Mouse (Mus musculus): ENCODE data around the gene Olfr643.
"Not testable (repeated sequence)": the region's sequence is repeated elsewhere in the genome, so short reads cannot be mapped to it uniquely, and the experiment has no call there.

Gene Olfr643

GRCm38 (mm10) chr7:104018953-104019352, 118.3 kb downstream of the Olfr643 start:
- no peak for DNase-seq (ENCODE audit: low spot score in 2 of 2)

- DNase-seq (ENCODE audit: low spot score in 2 of 2): no peak
Measured at GRCm38 (mm10) chr7:104017203-104017602, 120.0 kb downstream of the Olfr643 start, which contains the start of gene Olfr639. TSS of gene Olfr639 (minus strand) at chr7:104017303.

GRCm38 (mm10) chr7:103999124-103999523, 138.1 kb downstream of the Olfr643 start:
- DNase-seq (ENCODE audit: low spot score in 2 of 2): no peak

- DNase-seq (ENCODE audit: low spot score in 2 of 2): no peak
Measured at GRCm38 (mm10) chr7:103998446-103998845, 138.8 kb downstream of the Olfr643 start, which contains the start of gene Olfr638. TSS of gene Olfr638 (plus strand) at chr7:103998746.

- DNase-seq (ENCODE audit: low spot score in 2 of 2): no peak
Measured at GRCm38 (mm10) chr7:103971782-103972181, 165.4 kb downstream of the Olfr643 start.

GRCm38 (mm10) chr7:103970852-103971251, 166.4 kb downstream of the Olfr643 start, which contains the start of gene Olfr635:
TSS of gene Olfr635 (plus strand) at chr7:103971152.
- DNase-seq (ENCODE audit: low spot score in 2 of 2): no peak

GRCm38 (mm10) chr7:103966873-103967272, 170.3 kb downstream of the Olfr643 start:
- DNase-seq (ENCODE audit: low spot score in 2 of 2): not testable (repeated sequence)
